Mouse (Mus musculus): ENCODE results near the gene Mrpl1.

Gene Mrpl1

GRCm38 (mm10) chr5:96209459-96209858 is at the start of gene Mrpl1:
TSS of gene Mrpl1 (plus strand) at chr5:96209493.
- no peak for DNase-seq

DNA sequence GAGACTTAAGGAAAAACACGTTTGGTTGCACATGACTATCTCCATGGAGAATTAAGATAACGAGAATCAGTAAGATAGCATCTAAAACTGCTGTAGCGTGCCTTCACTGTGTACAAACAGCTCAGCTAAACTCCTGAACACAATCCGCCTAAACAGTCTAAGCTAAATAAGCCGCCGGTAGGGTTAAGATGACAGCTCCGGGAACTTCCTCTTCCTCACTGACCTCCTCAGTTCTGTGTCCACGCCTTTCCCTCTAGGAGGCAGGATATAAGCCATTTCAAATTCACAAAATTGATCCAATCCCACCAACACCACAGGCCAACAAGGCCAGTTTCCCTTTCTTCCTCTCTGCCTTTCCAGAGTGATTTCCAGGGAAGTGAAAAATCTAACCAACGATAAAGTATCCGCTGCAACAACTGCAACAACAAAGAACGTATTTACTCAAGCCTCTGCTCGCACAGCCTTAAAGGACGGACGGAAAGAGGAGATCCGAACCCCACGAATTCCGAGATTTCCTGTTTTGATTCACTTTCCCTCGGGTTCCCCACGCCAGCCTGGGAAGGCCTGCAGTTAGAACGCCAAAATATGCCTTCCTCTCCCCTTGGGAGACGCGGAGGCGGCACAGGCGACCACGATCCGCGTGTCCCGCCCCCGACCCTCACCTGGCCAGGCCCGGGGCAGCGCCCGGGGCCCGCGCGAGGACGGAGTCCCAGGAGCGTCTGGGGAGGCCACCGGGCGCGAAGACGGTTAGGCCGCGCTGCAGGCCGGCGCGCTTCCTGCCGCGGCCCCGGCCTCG is 48.6 kb upstream of the Mrpl1 start:
- DNase-seq = peak; percentile 58

DNA sequence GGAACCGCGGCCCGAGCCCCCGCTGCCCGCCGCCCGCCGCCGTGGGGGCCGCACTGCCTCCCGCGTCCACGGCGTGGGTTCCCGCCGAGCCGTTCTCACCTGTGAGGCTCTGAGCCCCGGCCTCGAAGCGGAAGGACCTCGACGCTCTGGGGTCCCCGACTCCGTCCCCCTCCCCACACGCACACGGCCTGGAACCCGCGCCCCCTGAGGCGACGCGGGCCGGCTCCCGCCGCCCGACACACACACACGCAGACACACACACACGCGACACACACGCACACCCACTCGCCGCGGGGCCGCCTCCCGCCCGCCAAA is 48.1 kb upstream of the Mrpl1 start:
- no peak for DNase-seq

GRCm38 (mm10) chr5:96161578-96162398 is 47.5 kb upstream of the Mrpl1 start:
- DNase-seq = peak; percentile 68

DNA sequence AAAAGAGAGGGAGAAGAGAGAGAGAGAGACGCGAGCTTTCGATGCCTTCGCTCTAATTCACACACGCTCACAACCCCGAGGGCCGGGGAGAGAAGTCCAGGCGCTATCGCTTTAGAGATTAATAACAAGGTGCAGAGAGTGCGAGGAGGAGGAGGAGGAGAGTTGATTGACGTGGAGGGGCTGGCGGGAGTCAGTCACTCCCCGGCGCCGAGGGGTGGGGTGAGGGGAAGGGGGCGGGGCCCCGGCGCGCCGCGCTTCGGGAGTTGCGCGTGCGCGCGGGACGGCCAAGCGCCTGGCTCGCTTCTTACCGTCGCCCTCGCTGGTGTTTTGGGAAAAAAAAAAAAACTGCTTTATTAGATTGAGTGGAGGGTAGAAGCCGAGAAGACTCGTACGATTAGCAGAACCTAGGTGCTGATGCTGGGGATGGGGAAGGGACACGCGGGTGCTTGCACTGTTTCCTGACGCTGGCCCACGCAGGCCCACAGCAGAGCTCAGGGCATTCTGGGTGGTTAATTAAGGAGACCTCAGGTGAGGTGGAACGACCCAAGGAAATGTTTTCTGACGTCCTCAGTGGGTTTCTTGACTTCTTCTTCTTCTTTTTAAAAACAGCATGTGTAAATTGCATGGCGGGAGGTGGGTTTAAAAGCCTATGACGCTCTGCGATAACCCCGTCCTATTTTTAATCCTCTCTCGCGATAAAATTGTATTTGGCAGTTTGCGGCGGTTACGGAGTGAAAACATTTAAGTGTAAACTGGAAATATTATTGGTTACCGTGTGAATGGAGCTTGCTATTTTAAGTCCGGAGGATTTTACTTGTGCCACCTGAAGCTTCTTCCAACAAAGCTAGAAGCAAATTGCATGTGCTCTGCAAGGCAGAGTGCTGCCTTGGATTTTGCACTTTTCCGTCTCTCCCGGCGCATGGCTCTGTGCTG is 46.6 kb upstream of the Mrpl1 start:
- DNase-seq = peak; percentile 83

DNA sequence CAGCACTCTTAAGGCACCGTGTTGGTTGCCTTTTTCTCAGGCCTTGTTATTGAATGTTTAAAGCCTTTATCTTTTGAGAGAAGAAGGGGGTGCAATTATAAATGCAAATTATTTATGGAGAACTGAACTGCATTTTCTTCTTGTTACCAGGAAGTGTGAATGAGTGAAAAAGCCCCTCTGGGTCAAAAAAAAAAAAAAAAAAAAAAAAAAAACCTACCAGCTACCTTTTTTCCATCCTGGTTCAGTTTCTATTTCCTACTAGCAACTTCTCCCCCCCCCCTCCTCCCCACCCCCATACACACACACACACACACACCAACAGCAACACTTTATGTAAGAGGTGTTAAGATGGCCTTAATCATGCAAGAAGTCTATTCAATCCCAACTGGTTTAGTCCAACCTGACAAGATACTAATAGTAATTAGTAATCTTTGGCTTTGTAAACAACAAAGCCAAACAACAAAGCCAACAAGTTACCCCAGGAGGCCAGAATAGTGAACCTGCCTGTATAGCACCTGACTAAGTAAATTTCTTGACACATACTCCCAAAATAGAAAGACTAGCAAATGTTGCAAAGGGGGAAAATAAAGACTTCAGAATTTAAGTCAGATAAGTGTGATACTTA is 45.8 kb upstream of the Mrpl1 start:
- DNase-seq = no peak

DNA sequence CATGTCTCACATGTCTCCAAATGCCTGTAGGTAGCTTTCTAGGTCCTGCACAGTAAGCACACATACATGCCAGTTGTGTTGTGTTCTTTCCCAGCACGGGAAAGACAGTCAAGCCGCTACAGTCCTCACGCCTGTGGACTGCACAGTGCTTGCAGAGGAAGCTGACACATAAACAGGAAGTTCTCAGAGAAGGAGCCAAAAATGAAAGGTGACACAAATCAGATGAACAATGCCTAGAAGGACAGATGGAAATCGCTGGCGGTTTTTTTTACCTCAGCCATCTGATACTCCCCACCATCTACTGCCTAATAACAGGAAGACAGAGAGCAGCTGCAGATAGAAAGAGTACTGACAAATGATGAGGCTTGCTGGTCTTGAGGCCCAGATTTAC is 45.3 kb upstream of the Mrpl1 start, which contains the start of gene Cnot6l:
Gene Cnot6l (minus strand): TSS at position 151 of the 391 bp plus-strand sequence.
- DNase-seq = peak; percentile 31

DNA sequence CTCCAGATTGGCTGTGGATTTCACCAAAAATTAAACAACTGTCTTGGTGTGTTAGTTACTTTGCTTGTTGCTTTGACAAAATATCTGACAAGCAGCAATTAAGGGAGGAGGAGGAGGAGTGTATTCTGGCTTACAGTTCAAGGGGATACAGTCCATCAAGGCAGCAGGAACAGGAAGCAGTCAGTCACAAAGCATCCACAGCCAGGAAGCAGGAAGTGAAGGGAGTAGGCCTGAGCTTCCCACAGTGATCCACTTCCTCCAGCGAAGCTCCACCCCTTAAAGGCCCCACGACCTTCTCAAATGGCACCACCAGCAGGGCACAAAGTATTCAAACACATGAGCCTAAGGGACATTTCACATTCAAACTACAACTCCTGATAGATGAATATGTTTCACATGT is 42.5 kb upstream of the Mrpl1 start:
- DNase-seq = no peak

DNA sequence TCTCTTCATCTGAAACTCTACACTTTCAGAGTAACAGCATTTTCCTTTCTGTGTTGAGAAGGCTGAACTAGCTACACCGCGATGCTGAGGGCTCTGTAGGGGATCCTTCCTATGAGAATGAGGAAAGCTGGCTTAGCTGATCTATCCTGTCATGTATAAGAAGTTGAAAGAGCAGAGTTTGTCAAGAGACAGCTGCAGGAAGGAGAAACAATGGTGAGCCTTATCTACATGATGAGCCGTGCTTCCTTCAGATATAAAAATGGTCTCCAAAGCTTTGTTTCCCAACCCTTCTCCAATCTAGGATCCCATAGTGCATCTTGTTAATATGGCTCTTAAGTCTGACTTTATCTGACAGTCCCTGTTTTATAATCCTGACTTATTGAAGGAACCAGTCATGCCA is 38.9 kb upstream of the Mrpl1 start:
- no peak for DNase-seq

DNA sequence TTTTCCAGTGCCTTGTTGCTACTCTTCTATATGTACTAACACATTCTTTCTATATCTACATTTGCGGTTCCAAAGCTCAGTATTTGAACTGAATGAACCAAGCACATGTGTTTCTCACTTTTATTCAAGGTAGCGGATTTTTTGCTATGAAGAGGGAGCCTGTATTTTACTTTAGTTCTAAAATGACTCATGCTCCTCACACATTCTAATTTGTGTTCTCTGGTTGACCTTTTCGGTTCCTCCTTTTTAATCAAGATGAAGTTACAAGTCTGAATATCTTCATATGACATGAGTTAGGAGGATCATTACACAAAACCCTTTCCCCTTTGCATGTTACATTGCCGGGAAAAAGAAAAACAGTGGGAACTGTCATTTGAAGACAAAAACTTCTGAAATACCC is 37.5 kb upstream of the Mrpl1 start:
- DNase-seq = no peak

DNA sequence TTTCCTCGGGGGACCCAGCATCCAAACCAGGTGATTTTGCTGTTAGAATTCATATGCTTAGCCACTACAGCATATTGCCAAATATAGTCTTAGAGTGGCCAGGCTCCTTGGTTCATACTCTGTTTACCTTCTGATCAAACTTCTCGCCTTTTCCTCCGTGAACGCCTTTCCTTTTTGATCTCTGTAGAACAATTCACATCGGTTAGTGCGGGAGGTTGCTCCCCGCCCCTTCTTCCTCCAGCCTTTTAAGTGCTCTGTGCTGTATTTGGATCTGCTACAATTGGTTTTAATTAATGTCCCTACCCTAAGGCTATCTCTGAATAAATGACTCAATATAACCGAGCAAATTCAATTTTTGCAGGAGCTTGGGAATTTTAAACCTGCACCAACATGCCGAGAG is 33.2 kb upstream of the Mrpl1 start:
- no peak for DNase-seq

DNA sequence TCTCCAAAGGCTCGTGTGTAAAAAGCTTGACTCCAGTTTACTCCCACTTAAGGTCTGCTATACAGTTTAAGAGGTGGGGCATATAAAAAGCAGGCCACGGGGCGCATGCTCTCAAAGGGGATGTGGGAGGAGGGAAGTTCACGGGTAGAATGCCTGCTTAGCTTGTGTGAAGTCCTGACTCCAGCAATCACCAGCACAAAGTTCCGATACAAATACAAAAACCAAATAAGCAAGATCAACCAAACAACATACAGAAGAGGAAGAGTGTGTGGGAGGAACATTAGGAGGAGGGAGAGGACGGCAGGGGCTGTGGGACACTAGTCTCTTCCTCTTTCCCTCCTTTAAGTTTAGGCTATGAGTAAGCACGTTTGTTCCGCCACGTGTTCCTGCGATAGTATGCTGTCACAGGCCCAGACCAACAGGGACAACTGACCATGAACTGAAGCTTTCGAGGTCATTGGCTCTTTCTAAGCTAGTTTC is 32.4 kb upstream of the Mrpl1 start:
- DNase-seq = no peak

DNA sequence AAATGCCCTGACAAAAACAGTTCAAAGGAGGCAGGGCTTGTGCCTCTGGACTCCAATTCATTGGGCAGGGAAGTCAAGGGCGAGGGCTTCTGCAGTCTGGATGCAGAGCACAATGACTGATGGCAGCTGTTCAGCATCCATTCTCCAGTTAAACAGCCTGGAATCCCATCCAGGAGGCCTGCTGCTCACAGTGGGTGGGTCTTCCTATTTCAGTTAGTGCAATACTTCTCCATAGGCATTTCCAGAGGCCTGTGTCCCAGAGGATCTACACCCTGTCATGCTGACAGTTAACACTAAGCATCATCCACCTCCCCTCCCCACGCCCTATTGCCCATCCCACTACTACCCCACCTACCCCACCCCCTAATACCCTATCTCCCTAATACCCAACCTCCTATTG is 26.1 kb upstream of the Mrpl1 start:
- no peak for DNase-seq

GRCm38 (mm10) chr5:96183987-96184386 is 25.3 kb upstream of the Mrpl1 start:
- no peak for DNase-seq

- DNase-seq = no peak
These were observed 19.5 kb upstream of the Mrpl1 start for GRCm38 (mm10) chr5:96189761-96190160.

DNA sequence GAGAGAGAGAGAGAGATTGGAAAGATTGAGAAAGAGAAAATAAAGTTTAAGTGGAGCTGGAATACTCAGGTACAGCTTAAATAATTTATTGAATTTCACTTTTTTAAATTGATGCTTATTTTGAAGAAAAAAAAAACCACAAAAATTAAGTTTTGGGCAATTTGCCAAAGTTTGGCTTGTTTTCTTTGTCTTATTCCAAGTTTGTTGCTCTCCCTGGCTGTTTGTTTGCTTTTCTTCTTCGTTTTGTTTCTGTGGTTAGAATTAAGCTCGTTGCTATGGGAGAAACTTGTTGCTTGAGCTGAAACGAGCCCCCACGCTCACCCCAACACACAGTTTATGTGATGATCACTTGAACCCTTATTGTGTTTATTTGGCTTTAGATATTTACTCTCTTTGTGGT is 18.0 kb upstream of the Mrpl1 start:
- DNase-seq = no peak

DNA sequence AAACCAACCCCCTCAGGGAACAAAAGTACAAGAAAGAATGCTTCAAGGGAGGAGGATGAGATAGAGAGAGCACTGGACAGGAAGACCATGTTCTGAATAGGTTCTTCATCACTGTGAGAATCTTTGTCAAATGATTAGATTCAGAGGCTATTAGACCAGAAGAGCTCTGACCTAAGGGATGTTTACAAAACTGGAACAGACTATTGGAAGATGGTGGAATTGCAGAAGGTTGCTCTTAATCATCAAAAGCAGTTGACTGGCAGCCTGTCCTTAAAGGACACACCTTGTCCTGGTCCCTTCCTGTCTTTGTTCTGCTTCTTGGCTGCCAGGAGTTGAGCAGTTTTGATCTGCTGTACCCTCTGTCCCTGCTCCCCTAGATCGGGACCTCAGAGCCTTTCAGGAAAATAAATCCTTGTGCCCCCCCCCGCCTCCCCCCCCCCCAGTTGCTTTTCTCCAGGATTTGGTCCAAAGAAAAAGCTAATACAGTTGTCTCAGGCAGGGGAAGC is 12.7 kb upstream of the Mrpl1 start:
- no peak for DNase-seq

DNA sequence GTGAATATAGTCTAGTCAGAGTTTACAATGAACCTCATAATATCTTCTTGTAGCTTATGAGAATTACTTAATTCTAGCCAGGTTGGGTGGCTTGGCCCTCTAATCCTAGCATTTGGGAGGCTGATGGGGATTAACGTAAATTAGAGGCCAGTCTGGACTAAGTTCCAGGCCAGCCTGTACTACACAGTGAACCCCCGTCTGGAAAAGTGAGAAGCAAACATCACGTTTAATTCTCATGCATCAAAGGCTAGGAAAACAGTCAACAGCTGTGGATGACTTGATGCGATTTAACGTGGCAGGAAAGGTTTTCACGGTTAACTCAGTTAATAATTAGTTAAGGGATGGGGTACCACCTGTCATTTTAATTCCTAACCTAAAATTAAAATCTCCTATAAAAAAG is 11.0 kb upstream of the Mrpl1 start:
- no peak for DNase-seq

- no peak for DNase-seq
These were observed 9.0 kb upstream of the Mrpl1 start for GRCm38 (mm10) chr5:96200269-96200668.

DNA sequence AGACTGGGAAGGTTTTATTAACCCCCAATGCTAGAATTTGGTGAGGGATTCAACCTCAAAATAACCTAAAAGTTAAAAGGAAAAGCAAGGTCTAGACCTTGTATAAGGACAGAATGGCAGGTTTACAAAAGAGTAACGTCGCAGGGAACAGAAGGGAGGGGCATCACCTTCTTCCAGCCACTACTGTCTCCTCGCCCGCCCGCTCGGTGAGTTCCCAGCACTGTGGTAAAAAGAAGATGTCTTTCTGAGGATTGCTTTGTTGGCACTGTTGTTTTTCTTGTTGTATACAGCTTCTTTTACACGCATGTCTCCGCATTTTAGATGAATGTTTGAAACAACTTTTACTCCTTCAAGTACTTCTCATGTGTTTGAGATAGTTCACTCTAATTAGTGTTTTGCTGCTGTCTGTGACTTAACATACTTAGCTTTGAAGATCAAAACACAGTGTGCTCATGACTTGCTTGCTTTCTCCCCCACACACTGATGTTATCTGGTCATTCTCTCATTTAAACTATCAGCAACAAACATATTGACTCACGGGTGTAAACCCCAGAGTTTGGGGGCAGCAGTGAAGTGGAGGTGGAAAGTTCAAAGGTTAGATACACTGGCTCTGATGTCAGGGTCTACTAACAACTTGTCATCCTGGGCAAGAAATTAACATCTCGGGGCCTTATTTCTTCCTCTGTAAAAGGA is 7.7 kb upstream of the Mrpl1 start:
- no peak for DNase-seq

GRCm38 (mm10) chr5:96206897-96207296 is 2.4 kb upstream of the Mrpl1 start:
- DNase-seq = peak; percentile 77

GRCm38 (mm10) chr5:96207531-96207930 is 1.8 kb upstream of the Mrpl1 start:
- no peak for DNase-seq
